Mouse (Mus musculus) liver, postnatal 0 days (tissue): Measurements from ENCODE around the gene Arhgap22.

Source experiments
- CTCF ChIP-seq: sonication (generic); IDR thresholded peaks from 2 replicates; pipeline ENCODE4 v1.5.1; 2016; ENCODE audit warnings: antibody characterized with exemption, low read depth
- EP300 ChIP-seq: IDR thresholded peaks from 2 replicates; pipeline ENCODE4 v1.6.1; 2016; ENCODE audit warnings: antibody characterized with exemption, low read depth, mild to moderate bottlenecking

DNA sequence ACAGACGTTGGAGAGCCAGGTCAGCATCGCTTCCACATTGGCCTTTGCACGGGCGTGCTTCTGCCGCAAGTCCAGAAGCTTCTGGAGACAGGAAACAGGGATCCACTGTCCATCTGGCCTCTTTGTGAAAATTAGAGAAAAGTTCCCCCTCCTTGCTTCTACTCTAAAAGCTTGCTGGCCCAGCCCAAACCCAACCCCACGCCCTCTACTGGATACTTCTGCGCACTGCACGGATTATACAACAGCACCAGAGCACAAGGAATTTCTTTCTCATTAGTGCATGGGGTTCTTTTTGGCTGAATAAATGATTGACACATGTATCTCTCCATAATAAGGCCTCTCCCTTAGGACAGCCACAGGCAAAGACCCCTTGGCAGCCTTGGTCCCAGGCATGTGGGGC, 32.6 kb downstream of the Arhgap22 start:
- TF ChIP-seq CTCF, result peak; percentile 44
- TF ChIP-seq EP300, result no peak
